Mouse (Mus musculus) cerebellum, adult 2 months (tissue): ENCODE data around the gene Grk5.

Experiments
- CTCF ChIP-seq: fragments of 200-500 bp; IDR thresholded peaks from 2 replicates; pipeline ENCODE4 v1.5.1; 2011; ENCODE audit warnings: low read depth, mild to moderate bottlenecking, control low read depth, low read length, moderate library complexity, borderline replicate concordance; ENCODE audit not compliant: insufficient read depth
- POLR2A ChIP-seq: fragments of 200-500 bp; IDR thresholded peaks from 2 replicates; pipeline ENCODE4 v1.6.1; 2011; ENCODE audit warnings: low read length, control low read depth, borderline replicate concordance; ENCODE audit not compliant: insufficient read depth

GRCm38 (mm10) chr19:60890391-60891122 lies 1.0 kb downstream of the Grk5 start:
- TF ChIP-seq POLR2A, result no peak
- TF ChIP-seq CTCF, result no peak
